Mouse (Mus musculus) liver, embryonic 15.5 days (tissue): ENCODE measurements around the gene Il1f5. TPM values are rescaled to one million over a fixed set of nuclear protein-coding genes. Genes with fewer than 3 reads are reported as not detected.

Source experiments
- polyA plus RNA-seq: library from polyadenylated mRNA; unstranded; fragments of >200 nt; fragmentation: Nextera tagmentation; extraction: Ambion mirVana; gene quantifications from 2 replicates; pipeline ENCODE4 v1.2.1, GENCODE M21; 2015

Il1f5 gene
- polyA plus RNA-seq, 1 experiment from 2014 or later: not detected

Other genes starting within 250 kb of the Il1f5 start
- 0.36 and 0.51 TPM in 2 replicates for gene Hnmt, start 227.6 kb upstream of the Il1f5 start, polyA plus RNA-seq
- not detected in 2 replicates for gene Tbpl2, start 180.4 kb upstream of the Il1f5 start, polyA plus RNA-seq
- gene Il1f8, start 123.8 kb upstream of the Il1f5 start, polyA plus RNA-seq: not detected in 2 replicates
- 0.41 and 0.69 TPM in 2 replicates for gene Il1f9, start 90.5 kb upstream of the Il1f5 start, polyA plus RNA-seq
- not detected in 2 replicates for gene Il1f6, start 61.5 kb upstream of the Il1f5 start, polyA plus RNA-seq
- gene Il1f10, start 14.2 kb downstream of the Il1f5 start, polyA plus RNA-seq: not detected in 2 replicates
- gene Il1rn, start 59.9 kb downstream of the Il1f5 start, polyA plus RNA-seq: 8.2 and 12.0 TPM in 2 replicates
- 7.6 and 8.1 TPM in 2 replicates for gene Psd4, start 90.6 kb downstream of the Il1f5 start, polyA plus RNA-seq
- gene Pax8, start 198.6 kb downstream of the Il1f5 start, polyA plus RNA-seq: 0.28 and 0.31 TPM in 2 replicates